10 mouse cellular contexts compared by ENCODE assay signal in the genomic region with DNA sequence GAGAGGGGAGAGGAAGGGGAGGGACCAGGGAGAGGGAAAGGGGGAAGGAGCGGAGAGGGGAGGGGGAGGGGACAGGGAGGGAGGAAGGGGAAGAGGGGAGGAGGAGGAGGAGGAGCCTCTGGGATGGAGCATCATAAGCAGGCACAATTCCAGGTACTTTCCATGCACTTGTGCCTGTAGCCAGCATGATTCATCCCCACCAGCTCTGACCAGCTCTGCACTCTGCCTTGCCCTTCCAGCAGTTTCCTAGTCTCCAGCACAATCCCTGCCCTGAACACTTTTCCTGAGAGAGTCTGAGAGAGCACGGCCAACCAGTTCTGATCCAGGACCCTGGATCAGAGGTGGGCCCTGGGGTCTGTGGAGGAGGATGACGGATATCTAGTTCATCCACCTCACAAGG. TPM values are rescaled to one million over a fixed set of nuclear protein-coding genes. Genes with fewer than 3 reads are reported as not detected.
DNase-seq lines count a peak whose midpoint lies in the region.
"Had no signal": no experiment of that assay in that cellular context is flagged by ENCODE, and none has a peak within 500 bp of the region (broad histone marks: within the 10 kb centered on the region; RNA-seq: fewer than 3 reads in every experiment).

No protein-coding gene starts in this region.

- DNase-seq in ovary, adult 18-20 months (ENCODE audit: low spot score), result peak; percentile 29
- DNase-seq in ovary, postnatal 36 days (ENCODE audit: low spot score), result no peak
- DNase-seq in adrenal gland, postnatal 25 days, result peak; percentile 30
- DNase-seq in heart, postnatal 10 days, result peak; percentile 62 to 63
- DNase-seq in skeletal muscle tissue, adult 2 months (ENCODE audit: low read depth, low spot score), result peak; percentile 86
- no peak for DNase-seq in testis, postnatal 10 days (ENCODE audit: low spot score)
- no peak for DNase-seq in cerebellum, postnatal 36 days
- DNase-seq in cerebellum, adult 11 months, result no peak

- intact Hi-C loops in heart, postnatal 10 days (cut with DNase I), result no loop called here

RNA-seq across cellular contexts. Expression of a gene that starts 52.4 kb away (rescaled TPM):
- total RNA-seq in adrenal gland, postnatal 25 days (2021), result not detected in 2 replicates
- not detected for total RNA-seq in heart, postnatal 10 days (2021)
- total RNA-seq: layer of hippocampus, postnatal 14 days; MEL had no signal

Comparison
In these comparisons a context has a peak if more than half of its experiments do, and no peak if none do; other contexts are left out.
1. DNase-seq: peak in ovary, adult 18-20 months (single experiment), adrenal gland, postnatal 25 days (single experiment), heart, postnatal 10 days (2 of 2) and skeletal muscle tissue, adult 2 months (single experiment); none in ovary, postnatal 36 days (single experiment), testis, postnatal 10 days (single experiment), cerebellum, postnatal 36 days (0 of 2) and cerebellum, adult 11 months (single experiment).